Mouse (Mus musculus) forebrain, embryonic 12.5 days (tissue): Measurements from ENCODE around the gene Klre1. TPM values are rescaled to one million over a fixed set of nuclear protein-coding genes. Genes with fewer than 3 reads are reported as not detected.

Experiments
- ATAC-seq: fragments of 200-750 bp; cut with Nextera tagmentation; 2 replicates; pipeline ENCODE4 v1.8.0; 2017; ENCODE audit warnings: moderate TSS enrichment; ENCODE audit not compliant: low FRiP score
- H3K27ac ChIP-seq: fragments of 300-500 bp; sonication (generic); 2 replicates; pipeline ENCODE4 v1.5.1; 2016; ENCODE audit warnings: mild to moderate bottlenecking
- H3K27me3 ChIP-seq: fragments of 300-500 bp; sonication (generic); 2 replicates; pipeline ENCODE4 v1.6.1; 2016; ENCODE audit warnings: mild to moderate bottlenecking
- H3K36me3 ChIP-seq: fragments of 300-500 bp; sonication (generic); replicated peaks from 2 replicates; pipeline ENCODE4 v1.6.1; 2016; ENCODE audit warnings: mild to moderate bottlenecking
- H3K4me1 ChIP-seq: fragments of 300-500 bp; sonication (generic); 2 replicates; pipeline ENCODE4 v1.6.1; 2016
- H3K4me2 ChIP-seq: fragments of 300-500 bp; sonication (generic); 2 replicates; pipeline ENCODE4 v1.6.1; 2016; ENCODE audit warnings: mild to moderate bottlenecking, moderate library complexity
- H3K4me3 ChIP-seq: fragments of 300-500 bp; sonication (generic); replicated peaks from 2 replicates; pipeline ENCODE4 v1.5.1; 2016; ENCODE audit warnings: mild to moderate bottlenecking
- H3K9ac ChIP-seq: fragments of 300-500 bp; sonication (generic); 2 replicates; pipeline ENCODE4 v1.6.1; 2016; ENCODE audit warnings: mild to moderate bottlenecking
- H3K9me3 ChIP-seq: fragments of 300-500 bp; sonication (generic); 2 replicates; pipeline ENCODE4 v1.6.1; 2016
- WGBS: fragments of 180-500 bp; shearing (Covaris S2); methylation state at CpG from one replicate; pipeline ENCODE4 v1.1.7; 2016; 5-methylcytosine and 5-hydroxymethylcytosine counted together
- polyA plus RNA-seq: library from polyadenylated mRNA; unstranded; fragments of >200 nt; fragmentation: Nextera tagmentation; extraction: Ambion mirVana; gene quantifications from 2 replicates; pipeline ENCODE4 v1.2.1, GENCODE M21; 2016

Gene Klre1
- polyA plus RNA-seq: not detected in 2 replicates

DNA sequence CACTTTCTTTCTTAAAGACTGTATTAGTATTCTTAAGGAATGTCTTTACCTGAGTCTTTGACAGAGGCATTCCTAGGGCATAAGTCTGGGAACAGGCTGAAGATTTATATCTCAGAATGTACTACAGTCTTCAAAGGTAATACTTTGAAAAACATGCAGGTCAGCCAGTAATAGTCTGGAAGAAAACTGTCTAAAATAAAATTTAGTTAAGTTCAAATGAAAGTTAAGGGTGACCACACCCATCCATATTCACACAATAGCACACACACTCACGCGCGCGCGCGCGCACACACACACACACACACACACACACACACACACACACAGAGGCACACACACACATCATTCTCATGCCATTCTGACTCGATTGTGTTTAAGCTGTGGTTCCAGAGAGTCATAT lies at the start of gene Klre1:
Klre1 (plus strand) TSS at position 301 of the 400 bp plus-strand sequence.
- Histone ChIP-seq H3K4me3 (no peak within 1 kb of the TSS), H3K27ac (no peak within 1 kb of the TSS), H3K9ac (no peak within 1 kb of the TSS), H3K4me1 (no peaks in the 10 kb centered on the region), H3K27me3 (no peaks in the 10 kb centered on the region), H3K9me3 (no peaks in the 10 kb centered on the region), H3K36me3 (no peaks in the 10 kb centered on the region), H3K4me2 (no peak within 1 kb of the TSS)
- no peak for ATAC-seq
- WGBS: 93% methylated on average over 8 of the region's 8 CpGs

DNA sequence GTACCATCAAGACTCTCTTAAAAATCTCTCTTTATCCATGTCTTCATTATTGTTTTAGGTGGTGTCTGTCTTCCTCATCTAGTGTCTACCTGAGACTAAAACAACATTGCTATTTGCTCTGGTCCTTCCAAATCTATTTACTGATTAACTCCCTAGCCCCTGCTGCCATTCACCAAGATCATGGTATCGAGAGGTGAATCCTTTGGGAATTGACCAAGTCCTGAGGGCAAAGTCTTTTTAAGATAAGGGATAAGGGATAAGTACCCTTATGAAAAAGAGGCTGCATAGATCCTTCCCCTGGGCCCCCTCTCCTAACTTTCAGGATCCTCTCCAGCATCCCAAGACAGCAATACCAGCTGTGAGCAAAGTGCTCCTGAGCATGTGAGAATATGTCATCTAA lies 48.1 kb upstream of the Klre1 start:
- 91% methylated on average over 1 of the region's 1 CpGs for WGBS
- Histone ChIP-seq H3K4me1 (peaks cover 7% of the 10 kb centered on the region), H3K9me3 (no peaks in the 10 kb centered on the region), H3K27me3 (no peaks in the 10 kb centered on the region), H3K9ac (no peak overlapping the region), H3K4me2 (no peak overlapping the region), H3K4me3 (no peak overlapping the region), H3K36me3 (no peaks in the 10 kb centered on the region), H3K27ac (no peak overlapping the region)
- no peak for ATAC-seq

DNA sequence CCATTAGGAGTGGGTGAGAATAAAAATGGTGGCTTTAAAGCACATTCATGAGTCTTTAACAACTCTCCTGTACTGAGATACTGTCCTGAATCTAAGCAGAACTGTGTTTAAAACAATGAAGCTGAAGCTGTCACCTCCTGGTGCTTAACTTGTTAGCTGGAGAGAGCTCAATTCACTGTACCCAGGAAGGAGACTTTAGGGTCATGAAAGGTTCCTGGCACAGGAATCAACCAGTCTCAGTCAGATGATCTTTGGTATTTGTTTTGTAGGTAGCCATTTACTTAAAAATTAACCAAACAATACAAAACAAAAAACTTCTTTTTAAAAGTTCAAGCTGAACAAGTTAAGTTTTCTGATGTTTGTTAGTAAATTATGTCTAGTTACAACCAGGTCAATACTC lies 47.4 kb upstream of the Klre1 start:
- Histone ChIP-seq H3K36me3 (no peaks in the 10 kb centered on the region), H3K27ac (no peak overlapping the region), H3K9me3 (no peaks in the 10 kb centered on the region), H3K4me3 (no peak overlapping the region), H3K27me3 (no peaks in the 10 kb centered on the region), H3K4me2 (no peak overlapping the region), H3K4me1 (peaks cover 14% of the 10 kb centered on the region), H3K9ac (no peak overlapping the region)
- ATAC-seq: no peak

DNA sequence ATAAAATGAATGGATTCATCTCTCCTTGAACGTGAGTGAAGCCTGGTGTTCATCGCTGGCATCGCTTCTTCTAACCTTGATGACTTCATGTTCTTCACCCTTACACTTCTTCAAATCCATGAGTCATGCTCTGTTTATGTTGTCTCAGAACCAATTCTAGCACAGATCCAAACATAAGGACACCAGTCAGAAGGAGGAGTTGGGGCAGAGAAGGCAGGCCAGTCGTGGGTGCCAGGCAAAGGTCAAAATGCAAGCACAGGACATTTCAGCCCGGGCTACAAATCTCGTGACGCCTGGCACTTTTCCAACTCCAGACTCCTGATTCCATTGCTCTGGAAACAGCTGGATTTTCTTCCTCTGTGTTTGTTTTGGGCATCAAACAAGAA lies 45.2 kb upstream of the Klre1 start:
- ATAC-seq: peak; percentile 31
- H3K9ac ChIP-seq: peak overlapping the region; percentile 80
- H3K27ac ChIP-seq: peak overlapping the region; percentile 50; the same call in 1 of the 2 replicates

DNA sequence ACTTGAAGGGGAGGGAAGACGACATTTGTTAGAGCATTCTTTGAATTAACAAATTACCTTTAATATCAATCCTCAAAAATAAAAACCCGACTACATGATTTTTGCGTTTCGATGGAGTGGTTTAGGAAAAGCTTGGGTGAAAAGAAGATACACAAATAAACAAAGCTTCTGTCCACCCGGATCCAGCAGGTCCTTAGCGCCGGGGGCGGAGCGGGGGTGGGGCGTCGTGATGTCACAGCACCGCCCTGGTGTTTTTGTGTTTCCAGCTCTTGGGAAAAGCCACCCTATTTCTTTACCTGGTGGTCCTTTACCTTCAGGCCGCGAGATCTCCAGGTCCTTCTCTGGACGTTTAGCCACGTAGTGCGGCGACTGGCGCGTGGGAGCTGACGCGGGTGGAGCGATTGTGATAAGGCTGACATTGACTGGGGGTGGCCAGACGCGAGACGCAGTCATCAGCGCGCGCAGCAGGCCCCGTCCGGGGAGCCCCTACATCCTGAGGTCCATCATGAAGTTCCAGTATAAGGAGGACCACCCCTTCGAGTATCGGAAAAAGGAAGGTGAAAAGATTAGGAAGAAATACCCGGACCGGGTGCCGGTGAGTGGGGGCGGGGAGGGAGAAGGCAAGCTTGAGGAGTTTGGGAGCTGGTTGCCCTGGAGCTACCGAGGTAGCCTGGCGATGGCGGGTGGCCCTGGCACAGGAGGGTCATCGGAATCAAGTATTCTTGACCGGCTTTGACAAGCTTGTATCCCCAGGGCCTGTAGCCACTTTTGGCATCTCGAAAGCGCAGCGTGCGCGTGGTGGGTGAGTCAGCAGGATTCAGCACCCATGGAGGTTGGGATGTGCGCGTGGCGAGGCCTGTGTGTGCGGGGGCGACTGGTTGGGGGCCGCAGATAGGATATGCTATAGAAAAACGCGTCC lies 44.5 kb upstream of the Klre1 start, which contains the start of gene Gabarapl1:
Gabarapl1 (plus strand) TSS at position 219 of the 919 bp plus-strand sequence.
- peak within 1 kb of the TSS; percentile 75 for H3K4me2 ChIP-seq
- no peaks in the 10 kb centered on the region for H3K9me3 ChIP-seq
- H3K4me1 ChIP-seq: peaks cover 24% of the 10 kb centered on the region
- H3K9ac ChIP-seq: peak within 1 kb of the TSS; percentile 80
- no peaks in the 10 kb centered on the region for H3K27me3 ChIP-seq
- peak within 1 kb of the TSS; percentile 74 for H3K27ac ChIP-seq
- H3K4me3 ChIP-seq: peak within 1 kb of the TSS; percentile 62
- peaks cover 3% of the 10 kb centered on the region; the same call in 1 of the 2 replicates for H3K36me3 ChIP-seq
- ATAC-seq: peak; percentile 90
- WGBS: under 1% methylated on average over 55 of the region's 55 CpGs

More for the DNA sequence above, 45.2 kb upstream of the Klre1 start:
- WGBS: 33% methylated on average over 7 of the region's 7 CpGs
- Histone ChIP-seq H3K36me3 (no peaks in the 10 kb centered on the region), H3K9me3 (no peaks in the 10 kb centered on the region), H3K4me1 (peaks cover 24% of the 10 kb centered on the region), H3K4me2 (peak overlapping the region; percentile 75), H3K4me3 (peak overlapping the region; percentile 62), H3K27me3 (no peaks in the 10 kb centered on the region)

DNA sequence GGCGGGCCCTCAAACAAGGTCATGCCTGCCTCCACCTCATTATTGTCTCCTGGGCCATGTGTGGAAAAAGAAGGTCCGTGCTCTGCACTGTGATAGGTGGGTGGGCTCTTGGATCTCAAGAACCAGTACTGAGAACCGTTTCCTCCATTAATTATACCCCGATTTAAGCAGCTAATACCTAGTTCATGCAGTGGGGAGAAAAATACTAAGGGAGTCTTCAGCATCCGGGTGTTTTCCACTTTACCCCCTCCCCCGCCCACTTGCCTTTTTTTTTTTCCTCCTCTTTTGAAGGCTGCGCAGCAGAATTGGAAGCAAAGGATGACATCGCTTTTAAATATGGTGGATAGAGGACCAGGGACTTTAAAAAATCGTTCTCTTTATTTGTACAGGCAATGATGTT lies 43.6 kb upstream of the Klre1 start:
- H3K4me2 ChIP-seq: peak overlapping the region; percentile 75
- peak overlapping the region; percentile 80 for H3K9ac ChIP-seq
- H3K27ac ChIP-seq: 0 out of 2 replicates have a peak overlapping the region, but pooled peaks have one; percentile 74
- ATAC-seq: peak; percentile 64
- peaks cover 24% of the 10 kb centered on the region for H3K4me1 ChIP-seq
- 12% methylated on average over 9 of the region's 9 CpGs for WGBS
- H3K4me3 ChIP-seq: peak overlapping the region; percentile 62
- no peaks in the 10 kb centered on the region for H3K9me3 ChIP-seq
- no peaks in the 10 kb centered on the region for H3K27me3 ChIP-seq
- peaks cover 11% of the 10 kb centered on the region for H3K36me3 ChIP-seq

DNA sequence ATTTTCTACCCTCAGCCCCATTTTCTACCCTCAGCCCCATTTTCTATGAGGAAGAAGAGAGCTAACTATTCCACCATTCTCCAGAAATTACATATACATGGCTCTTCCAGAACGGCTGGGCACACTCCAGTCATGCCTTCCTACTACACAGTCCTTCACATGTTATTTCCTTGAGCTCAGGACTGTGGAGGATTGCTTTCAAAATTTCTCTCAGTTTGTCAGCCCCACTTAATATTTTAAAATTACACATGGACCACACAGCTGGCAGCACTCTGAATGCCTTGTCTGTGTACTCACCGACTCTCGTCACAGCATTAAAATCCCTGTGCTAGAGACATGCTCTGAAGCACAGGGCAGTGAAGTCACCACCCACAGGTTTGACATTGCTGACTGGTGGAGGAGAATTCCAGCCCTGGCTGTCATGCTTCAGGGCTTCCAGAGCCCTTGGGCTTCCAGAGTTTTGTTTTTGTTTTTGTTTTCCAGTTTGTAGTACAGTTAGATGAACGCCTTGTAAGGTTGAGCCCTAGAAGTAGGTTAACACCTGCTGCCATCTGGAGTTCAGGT lies 43.0 kb upstream of the Klre1 start:
- H3K4me2 ChIP-seq: peak overlapping the region; percentile 75
- 58% methylated on average over 4 of the region's 4 CpGs for WGBS
- peak overlapping the region; percentile 62 for H3K4me3 ChIP-seq
- no peaks in the 10 kb centered on the region for H3K9me3 ChIP-seq
- no peaks in the 10 kb centered on the region for H3K27me3 ChIP-seq
- H3K4me1 ChIP-seq: peaks cover 24% of the 10 kb centered on the region
- ATAC-seq: no peak
- H3K36me3 ChIP-seq: peaks cover 18% of the 10 kb centered on the region
- peak overlapping the region; percentile 42; the same call in 1 of the 2 replicates for H3K9ac ChIP-seq
- no peak overlapping the region for H3K27ac ChIP-seq

DNA sequence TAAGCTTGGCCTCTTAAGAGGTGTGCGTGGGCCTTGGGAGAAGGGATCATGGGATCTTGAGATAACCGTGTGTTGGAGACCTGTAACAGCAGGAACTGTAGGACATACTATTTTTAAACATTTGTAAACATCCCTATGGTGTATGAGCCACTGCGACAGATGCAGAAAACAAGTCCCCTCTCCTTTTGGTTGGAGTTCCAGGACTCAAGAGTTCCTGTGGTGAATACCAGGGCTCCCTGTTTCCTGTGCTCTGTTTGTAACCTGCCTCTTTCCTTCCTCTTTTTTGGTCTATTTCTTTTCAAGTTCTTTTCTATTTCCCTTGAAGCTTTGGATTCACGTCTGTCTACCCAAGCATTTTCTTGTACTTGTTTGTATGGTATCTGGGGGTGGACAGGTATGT lies 42.0 kb upstream of the Klre1 start:
- Histone ChIP-seq H3K27me3 (no peaks in the 10 kb centered on the region), H3K9me3 (no peaks in the 10 kb centered on the region), H3K27ac (no peak overlapping the region), H3K9ac (no peak overlapping the region), H3K4me1 (peaks cover 24% of the 10 kb centered on the region), H3K4me2 (peak overlapping the region; percentile 75), H3K36me3 (peaks cover 28% of the 10 kb centered on the region), H3K4me3 (no peak overlapping the region)
- no peak for ATAC-seq
- WGBS: 91% methylated on average over 4 of the region's 4 CpGs

DNA sequence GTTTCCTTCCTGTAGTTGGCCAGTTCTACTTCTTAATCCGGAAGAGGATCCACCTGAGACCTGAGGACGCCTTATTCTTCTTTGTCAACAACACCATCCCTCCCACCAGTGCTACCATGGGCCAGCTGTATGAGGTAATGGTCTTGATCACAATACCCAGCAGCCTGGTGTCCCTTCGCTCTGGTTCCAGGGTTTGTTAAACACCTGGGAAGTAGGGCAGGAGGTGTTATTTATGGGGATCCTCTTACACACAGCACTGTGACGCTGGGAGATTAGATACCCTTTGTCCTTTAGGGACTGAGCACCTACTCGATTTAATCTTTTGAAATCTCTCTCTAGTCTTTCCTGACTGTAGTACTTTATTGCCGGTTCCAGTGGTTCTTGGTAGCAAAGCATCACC lies 39.1 kb upstream of the Klre1 start:
- no peak overlapping the region for H3K4me3 ChIP-seq
- whole genome bisulfite sequencing: 82% methylated on average over 6 of the region's 6 CpGs

DNA sequence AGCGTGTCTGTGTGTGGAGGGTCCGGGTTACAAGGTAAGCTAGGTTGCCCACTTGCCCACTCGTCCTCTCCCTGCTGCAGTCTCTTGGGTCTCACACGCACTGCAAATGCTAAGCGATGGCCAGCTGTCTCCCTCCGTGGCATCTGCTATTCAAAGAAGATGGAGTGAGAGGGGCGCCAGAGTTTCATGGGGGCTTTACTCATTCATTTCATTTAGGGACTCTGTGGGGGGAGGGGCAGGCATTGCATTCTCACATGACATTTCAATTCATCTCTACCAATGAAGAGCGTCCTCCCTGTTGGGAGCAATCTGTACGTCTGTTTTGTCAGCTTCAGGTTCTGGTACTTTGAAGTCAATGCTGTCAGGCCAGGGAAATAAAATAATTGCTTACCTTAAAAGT lies 35.8 kb upstream of the Klre1 start:
- peaks cover 46% of the 10 kb centered on the region for H3K36me3 ChIP-seq
- H3K9ac ChIP-seq: no peak overlapping the region
- no peaks in the 10 kb centered on the region for H3K9me3 ChIP-seq
- no peak overlapping the region for H3K4me3 ChIP-seq
- ATAC-seq: no peak
- H3K27me3 ChIP-seq: no peaks in the 10 kb centered on the region
- no peaks in the 10 kb centered on the region for H3K4me1 ChIP-seq
- H3K27ac ChIP-seq: no peak overlapping the region
- H3K4me2 ChIP-seq: no peak overlapping the region
- 68% methylated on average over 9 of the region's 9 CpGs for WGBS

More for the DNA sequence above, 39.1 kb upstream of the Klre1 start:
- Histone ChIP-seq H3K27me3 (no peaks in the 10 kb centered on the region), H3K9me3 (no peaks in the 10 kb centered on the region), H3K27ac (no peak overlapping the region), H3K9ac (no peak overlapping the region), H3K4me2 (no peak overlapping the region), H3K36me3 (peaks cover 46% of the 10 kb centered on the region), H3K4me1 (peaks cover 20% of the 10 kb centered on the region)
- no peak for ATAC-seq

DNA sequence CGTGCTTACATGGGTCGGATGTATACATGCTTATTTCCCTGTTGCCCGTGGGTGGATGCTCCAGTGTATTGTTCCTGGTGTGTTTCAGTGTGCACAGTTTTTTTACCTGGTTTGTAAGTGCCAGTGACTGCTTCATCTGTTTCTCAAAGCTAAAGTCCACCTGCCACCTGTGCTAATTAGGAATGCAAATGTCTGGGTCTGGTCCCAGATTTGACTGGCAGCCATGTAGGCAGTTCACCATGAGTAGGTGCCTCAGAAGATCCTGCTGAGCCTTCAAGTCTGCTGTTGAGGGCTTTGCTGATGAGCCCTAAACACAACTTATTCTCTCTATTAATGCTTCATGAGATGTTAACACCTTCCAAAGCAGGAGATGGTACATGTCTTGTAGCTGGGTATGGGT lies 35.2 kb upstream of the Klre1 start:
- Histone ChIP-seq H3K4me1 (no peaks in the 10 kb centered on the region), H3K4me2 (no peak overlapping the region), H3K9me3 (no peaks in the 10 kb centered on the region), H3K4me3 (no peak overlapping the region), H3K27me3 (no peaks in the 10 kb centered on the region), H3K36me3 (peaks cover 46% of the 10 kb centered on the region), H3K9ac (no peak overlapping the region), H3K27ac (no peak overlapping the region)
- no peak for ATAC-seq
- 91% methylated on average over 3 of the region's 3 CpGs for WGBS

DNA sequence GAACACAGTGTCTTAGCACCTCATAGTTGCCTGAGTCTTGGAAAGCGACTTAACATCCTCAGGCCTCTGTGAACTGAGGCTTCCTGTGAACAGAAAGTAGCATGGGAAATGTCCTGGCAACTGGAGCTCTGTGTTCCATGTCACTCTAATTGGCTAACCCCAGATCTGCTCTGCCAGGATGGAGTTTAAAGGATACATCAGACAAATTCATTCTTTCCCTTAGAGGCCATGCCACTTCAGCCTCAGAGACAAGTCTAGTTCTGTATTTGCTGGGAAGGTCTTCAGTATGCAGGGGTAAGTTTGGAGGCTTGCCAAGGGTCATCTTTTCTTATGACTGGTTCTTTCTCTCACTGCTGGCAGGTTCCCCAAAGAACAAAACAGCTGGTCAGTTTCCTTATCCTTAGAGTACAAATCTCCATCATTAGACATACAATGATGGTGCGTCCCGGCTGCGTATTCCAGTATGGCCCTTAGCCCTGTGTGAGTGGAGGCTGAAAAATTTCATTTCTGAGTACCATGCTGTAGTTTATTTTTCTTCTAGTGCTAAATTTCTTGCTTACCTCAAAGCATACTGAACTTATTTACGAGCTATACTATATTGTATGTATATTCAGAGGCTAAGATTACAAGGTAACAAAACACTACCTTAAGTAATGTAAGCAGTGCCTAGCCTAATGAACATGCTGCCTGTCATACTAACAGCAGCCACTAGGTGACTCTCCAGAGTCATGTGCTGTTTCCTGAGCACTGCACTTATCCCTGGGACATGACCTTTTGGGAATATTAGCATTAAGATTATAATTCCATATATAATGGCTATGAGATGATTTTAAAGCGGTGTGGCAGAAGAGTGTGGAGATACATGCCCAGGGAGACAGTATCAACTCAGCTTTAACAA lies 33.7 kb upstream of the Klre1 start:
- Histone ChIP-seq H3K9me3 (no peaks in the 10 kb centered on the region), H3K27me3 (no peaks in the 10 kb centered on the region), H3K4me1 (no peaks in the 10 kb centered on the region), H3K4me3 (no peak overlapping the region), H3K9ac (no peak overlapping the region), H3K27ac (no peak overlapping the region), H3K4me2 (no peak overlapping the region), H3K36me3 (peaks cover 36% of the 10 kb centered on the region)
- ATAC-seq: peak; percentile 79
- WGBS: 65% methylated on average over 6 of the region's 6 CpGs
